Mouse (Mus musculus) lung, postnatal 36 days (tissue): ENCODE data around the gene Fras1.
A peak's percentile ranks its signal among the peaks of the same experiment; 100 is the strongest.

Experiments
- DNase-seq: peaks from one replicate; pipeline ENCODE4 v3.0.0; 2022; ENCODE audit warnings: mixed read lengths

The Fras1 gene

DNA sequence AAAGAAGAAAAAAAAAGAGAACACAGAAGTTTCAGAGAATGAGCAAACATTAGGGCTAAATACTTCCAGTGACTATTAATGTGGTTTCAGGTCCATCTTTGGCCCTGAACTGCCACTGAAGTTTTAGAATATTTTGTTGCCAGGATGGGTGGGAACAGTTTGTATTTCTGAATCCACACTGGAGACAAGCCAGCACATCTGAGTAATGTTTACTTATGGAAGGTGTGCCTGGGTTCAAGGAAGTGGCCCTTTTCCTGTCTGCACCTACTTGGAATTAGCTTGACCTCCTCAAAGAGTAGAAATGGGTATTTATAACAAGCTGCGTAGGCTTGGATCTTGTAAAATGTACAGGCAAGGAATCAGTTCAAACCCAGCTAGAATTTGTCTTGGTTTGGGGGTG is 422.0 kb downstream of the Fras1 start:
- DNase-seq, result peak; percentile 90

DNA sequence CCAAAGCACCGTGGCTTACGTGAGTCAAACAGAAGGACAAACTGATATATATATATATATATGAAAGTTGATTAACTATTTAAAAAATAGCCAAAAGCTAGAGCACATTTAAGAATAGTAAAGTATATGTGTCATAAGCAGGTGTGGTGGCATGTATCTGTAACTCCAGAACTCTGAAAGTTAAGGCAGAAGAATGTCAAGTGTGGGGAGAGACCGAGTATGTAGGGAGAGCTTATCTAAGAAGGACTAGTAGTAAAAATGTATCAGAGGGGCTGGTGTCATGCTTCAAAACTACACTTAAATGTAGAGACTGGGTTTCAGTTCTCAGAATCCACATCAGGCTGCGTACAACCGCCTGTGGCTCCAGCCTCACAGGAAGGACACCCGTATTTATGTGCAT is 423.7 kb downstream of the Fras1 start:
- DNase-seq, result no peak

DNA sequence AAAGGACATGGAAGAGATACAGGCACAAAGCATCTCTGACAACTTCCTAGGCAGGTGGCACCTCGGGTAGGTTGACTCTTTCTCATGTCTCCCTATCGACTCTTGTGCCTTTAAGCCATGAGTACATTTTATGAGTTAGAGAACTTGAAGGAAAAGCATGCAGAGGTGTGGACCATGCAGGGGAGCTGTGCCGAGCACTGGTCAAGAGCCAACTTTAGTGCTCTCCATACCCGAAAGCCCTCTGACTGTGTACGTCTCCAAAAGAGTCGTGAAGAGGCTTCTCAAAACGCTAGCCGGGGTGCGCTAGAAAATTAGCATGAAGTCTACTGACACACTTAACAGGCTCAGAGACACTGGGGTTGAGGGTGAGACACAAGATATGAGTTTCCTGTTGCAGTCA is 425.4 kb downstream of the Fras1 start:
- no peak for DNase-seq

DNA sequence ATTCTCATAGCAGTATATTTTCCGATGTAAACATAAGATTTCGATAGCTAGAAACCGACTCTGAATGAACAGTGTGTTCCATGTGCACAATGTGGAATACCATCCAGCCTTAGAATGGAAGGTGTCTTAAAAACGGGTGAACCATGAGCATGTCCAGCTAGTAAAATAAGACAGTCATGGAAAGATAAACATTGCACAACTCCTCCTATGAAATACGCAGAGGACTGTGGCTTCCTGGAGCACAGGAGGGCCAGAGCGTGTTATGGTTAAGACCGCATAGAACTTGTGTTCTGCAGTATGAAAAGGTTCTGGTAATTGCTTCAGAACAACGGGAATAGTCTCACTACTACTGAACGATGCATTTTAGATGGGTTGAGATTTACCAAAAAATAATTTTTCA is 426.2 kb downstream of the Fras1 start:
- DNase-seq, result no peak

DNA sequence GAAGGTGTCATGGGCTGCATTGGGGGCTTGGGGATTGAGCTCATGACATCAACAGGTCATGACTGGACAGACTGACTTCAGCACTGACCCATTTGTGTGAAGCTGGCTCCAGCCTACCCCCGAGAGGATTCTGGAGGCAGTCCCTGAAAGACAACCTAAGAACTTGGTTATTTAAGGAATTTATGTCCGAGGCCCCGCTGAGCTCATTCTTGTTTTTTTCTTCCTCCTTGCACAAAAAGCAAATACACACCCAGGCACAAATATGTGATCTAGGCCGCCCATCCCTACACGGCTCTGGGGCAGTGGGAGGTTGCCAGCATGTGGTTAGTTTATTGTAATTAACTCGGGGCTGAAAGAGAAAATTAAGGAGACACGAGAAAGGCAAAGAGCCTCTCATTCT is 428.4 kb downstream of the Fras1 start:
- peak; percentile 50 for DNase-seq

DNA sequence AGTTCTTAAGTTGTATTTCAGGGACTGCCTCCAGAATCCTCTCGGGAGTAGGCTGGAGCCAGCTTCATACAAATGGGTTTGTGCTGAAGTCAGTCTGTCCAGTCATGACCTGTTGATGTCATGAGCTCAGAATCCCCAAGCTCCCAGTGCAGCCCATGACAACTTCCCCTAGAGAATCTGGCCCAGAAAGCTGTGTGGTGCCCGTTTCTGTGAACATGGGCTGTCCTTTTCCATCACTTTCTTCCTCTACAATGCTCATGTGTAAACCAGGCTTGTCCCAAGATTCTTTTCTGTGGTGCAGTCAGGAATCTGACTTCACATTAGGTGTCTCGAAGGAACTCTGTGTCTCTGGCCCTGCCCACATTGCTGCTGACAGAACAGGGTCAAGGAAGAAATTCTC is 429.3 kb downstream of the Fras1 start:
- DNase-seq, result peak; percentile 48

DNA sequence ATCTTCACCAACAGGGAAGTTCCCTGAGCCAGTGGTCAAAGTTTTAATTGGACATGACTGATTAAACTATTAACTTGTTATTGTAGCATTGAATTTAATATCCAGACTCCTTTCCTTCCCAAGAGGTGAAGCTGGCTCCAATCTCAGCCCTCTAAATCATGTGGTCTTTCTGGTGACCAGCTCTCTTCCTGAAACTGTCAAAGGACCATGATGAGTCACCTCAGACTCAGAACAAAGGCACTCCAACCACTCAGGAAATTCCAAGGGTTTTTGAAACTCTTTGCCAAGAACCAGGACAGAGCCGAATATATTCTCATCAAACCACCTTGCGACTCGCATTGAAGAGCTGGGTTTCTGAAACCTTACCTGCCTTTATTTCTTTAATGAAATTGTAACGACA is 430.5 kb downstream of the Fras1 start:
- peak; percentile 83 for DNase-seq

DNA sequence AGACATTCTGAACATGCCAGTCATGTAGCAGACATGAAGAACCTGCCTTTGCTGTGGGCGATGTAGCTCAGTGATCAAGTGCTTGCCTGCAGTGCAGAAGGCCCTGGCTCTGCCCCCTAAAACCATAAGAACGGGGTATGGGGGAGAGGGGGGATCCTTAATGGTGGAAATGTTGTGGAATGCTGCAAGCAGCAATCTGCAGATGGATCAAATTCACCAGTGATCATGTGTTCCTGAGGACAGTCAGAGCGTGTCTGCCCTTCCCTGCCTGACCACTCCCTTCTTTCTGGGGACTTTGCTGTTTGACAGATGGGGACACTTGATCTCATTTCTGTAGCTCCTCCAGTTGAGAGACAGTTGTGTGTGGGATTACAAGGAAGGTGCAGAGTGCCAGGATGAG is 431.1 kb downstream of the Fras1 start:
- DNase-seq, result no peak

DNA sequence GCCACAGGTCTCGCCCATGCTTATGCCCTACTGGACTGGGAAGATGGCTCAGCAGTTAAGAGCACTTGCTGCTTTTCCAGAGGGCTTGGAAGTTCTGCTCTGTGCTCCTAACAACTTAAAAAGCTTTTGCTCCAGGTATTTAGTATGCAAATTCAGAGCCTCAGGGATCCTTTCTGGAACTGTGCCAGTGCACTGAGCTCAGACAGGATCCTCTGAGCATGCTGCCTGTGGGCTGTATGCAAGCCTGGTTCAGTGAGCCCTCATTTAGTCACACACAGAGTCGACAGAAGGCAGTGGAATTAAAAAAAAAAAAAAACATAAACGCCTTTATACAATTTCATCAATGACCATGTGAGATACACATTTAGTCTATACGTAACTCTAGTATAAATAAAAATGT is 436.9 kb downstream of the Fras1 start:
- no peak for DNase-seq

DNA sequence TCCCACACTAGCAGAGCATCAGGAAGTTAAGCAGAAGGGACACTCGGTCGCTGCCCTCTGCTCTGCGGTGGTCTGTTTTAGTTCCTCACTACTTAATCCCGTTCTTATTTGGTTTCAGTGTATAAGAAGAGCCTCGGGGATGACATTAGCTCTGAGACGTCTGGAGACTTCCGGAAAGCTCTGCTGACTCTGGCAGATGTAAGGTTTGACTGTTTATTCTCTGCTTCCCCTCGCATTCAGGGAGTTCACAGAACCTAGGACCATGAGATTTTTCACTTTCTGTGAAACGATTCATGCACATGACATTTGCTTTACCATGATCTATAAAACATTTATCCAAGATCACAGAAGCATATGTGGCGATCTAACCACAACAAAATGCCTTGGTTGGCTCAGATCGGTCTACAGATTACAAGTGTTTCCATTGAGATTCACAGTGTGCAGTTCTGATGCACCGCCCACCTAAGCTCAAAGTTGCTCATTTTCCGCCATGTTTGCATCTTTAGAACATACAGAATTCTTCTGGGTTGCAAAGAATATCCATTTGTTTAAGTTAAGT is 451.1 kb downstream of the Fras1 start:
- no peak for DNase-seq

DNA sequence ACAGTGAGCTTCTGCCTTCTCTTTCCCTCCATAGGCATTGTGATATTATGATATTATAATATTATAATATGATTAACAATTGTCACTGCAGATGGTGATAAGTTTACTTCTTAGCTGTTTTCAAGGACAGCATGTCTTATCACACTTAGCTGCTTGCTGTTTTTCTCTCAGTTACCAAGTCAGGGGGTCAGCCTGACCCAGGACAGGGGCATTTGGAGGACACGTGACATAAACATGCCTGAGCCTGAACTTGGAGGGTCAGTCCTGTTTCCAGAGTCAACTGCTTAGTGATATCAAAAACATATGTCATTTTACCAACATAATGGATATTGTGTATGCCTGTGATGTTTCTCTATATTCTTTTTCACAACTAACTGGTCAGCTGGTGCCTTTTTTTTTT is 453.4 kb downstream of the Fras1 start:
- no peak for DNase-seq
